Comparison of ENCODE assay signal across 6 mouse cellular contexts in the genomic region with DNA sequence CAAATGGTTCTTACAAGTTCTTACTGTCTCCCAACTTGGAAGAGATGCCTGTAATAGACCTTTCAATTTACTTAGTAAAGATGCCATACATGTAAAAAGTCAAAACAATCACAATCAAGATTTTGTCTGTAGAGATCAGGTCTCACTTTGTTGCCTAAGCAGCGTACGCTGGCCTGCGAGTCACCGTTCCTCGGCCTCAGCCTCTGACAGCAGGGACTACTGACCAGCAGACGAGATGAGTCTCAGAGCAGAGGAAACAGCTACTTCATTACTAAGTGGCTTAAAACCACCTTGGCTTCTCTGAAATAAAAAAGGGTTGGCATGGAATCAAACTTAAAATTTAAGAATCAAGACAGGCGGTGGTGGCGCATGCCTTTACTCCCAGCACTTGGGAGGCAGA. TPM values are rescaled to one million over a fixed set of nuclear protein-coding genes. Genes with fewer than 3 reads are reported as not detected.
"Had no signal": no experiment of that assay in that cellular context is flagged by ENCODE, and none has a peak within 500 bp of the region (broad histone marks: within the 10 kb centered on the region; RNA-seq: fewer than 3 reads in every experiment).

No protein-coding gene starts in this region.

RNA-seq across cellular contexts. Expression of a gene that starts 40.7 kb away (rescaled TPM):
- polyA plus RNA-seq: neural tube, embryonic 13.5 days; neural tube, embryonic 15.5 days; small intestine, adult 2 months; spleen, adult 2 months; testis, adult 2 months; thymus, adult 2 months had no signal
